In the genomic region with DNA sequence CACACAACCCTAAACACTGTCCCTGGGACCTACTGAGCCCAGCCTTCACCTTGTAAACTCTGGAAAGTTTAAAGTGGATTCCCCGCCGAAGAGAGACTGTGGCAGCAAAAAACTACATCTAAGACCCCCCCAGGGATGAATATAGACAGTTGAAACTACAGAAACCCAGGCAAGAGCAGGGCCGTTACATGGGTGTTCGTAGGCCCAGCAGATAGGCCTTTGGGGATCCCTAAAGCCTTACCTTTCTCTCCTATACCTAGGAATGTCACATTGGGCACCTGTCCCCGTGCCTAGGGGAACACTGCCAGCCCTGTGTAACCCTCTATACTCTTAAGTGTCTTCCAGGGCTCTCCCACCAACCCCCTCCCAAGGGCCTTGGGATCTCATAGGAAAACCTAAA, we compare ENCODE assay signal across 10 mouse cellular contexts.
A peak's percentile ranks its signal among the peaks of the same experiment; 100 is the strongest.
DNase-seq lines count a peak whose midpoint lies in the region; ATAC-seq and TF ChIP-seq lines count a peak whose summit lies in the region.
"Had no signal": no experiment of that assay in that cellular context is flagged by ENCODE, and none has a peak within 500 bp of the region (broad histone marks: within the 10 kb centered on the region; RNA-seq: fewer than 3 reads in every experiment).

No protein-coding gene starts in this region.

- H3K4me2 ChIP-seq in forebrain, embryonic 11.5 days (ENCODE audit: low read depth, low read length, severe bottlenecking), result no peak overlapping the region
- H3K4me2 ChIP-seq in hindbrain, embryonic 13.5 days, result no peak overlapping the region
- no peak overlapping the region for H3K4me2 ChIP-seq in neural tube, embryonic 15.5 days
- H3K4me2 ChIP-seq: neural tube, embryonic 12.5 days had no signal

- peaks cover 47% of the 10 kb centered on the region for H3K4me1 ChIP-seq in forebrain, embryonic 10.5 days
- H3K4me1 ChIP-seq in forebrain, embryonic 11.5 days (replicated peaks; ENCODE audit: control insufficient read depth, insufficient read depth, low read length), result peaks cover 9% of the 10 kb centered on the region; the same call in 1 of the 2 replicates
- H3K4me1 ChIP-seq in hindbrain, embryonic 13.5 days (replicated peaks), result peaks cover 36% of the 10 kb centered on the region
- H3K4me1 ChIP-seq in neural tube, embryonic 15.5 days, result peaks cover 31% of the 10 kb centered on the region

- H3K9ac ChIP-seq in forebrain, embryonic 11.5 days (ENCODE audit: low read length), result no peak overlapping the region
- H3K9ac ChIP-seq in hindbrain, embryonic 13.5 days, result no peak overlapping the region
- H3K9ac ChIP-seq in neural tube, embryonic 15.5 days (replicated peaks), result no peak overlapping the region
- H3K9ac ChIP-seq: neural tube, embryonic 12.5 days had no signal

- DNase-seq in forebrain, embryonic 10.5 days (ENCODE audit: extremely low spot score, low spot score), result no peak
- no peak for DNase-seq in forebrain, embryonic 11.5 days (ENCODE audit: low spot score)
- no peak for DNase-seq in layer of hippocampus, adult 2 months (ENCODE audit: low spot score in 2 of 2)
- no peak for DNase-seq in layer of hippocampus, postnatal 36 days
- no peak for DNase-seq in thymus, adult 18-20 months

- no peaks in the 10 kb centered on the region for H3K36me3 ChIP-seq in forebrain, embryonic 10.5 days (replicated peaks)
- H3K36me3 ChIP-seq in forebrain, embryonic 11.5 days (ENCODE audit: control insufficient read depth, insufficient read depth, low read length), result no peaks in the 10 kb centered on the region
- H3K36me3 ChIP-seq in hindbrain, embryonic 13.5 days, result no peaks in the 10 kb centered on the region
- no peaks in the 10 kb centered on the region for H3K36me3 ChIP-seq in neural tube, embryonic 15.5 days
- H3K36me3 ChIP-seq: neural tube, embryonic 12.5 days had no signal

- no peak overlapping the region for H3K4me3 ChIP-seq in forebrain, embryonic 10.5 days
- no peak overlapping the region for H3K4me3 ChIP-seq in forebrain, embryonic 11.5 days (ENCODE audit: low read depth, low read length)
- H3K4me3 ChIP-seq in layer of hippocampus, adult 2 months, result no peak overlapping the region
- H3K4me3 ChIP-seq in hindbrain, embryonic 13.5 days, result no peak overlapping the region
- no peak overlapping the region for H3K4me3 ChIP-seq in neural tube, embryonic 15.5 days (replicated peaks)
- H3K4me3 ChIP-seq: erythroblast, embryonic 14.5 days; neural tube, embryonic 12.5 days had no signal

- H3K9me3 ChIP-seq in forebrain, embryonic 10.5 days, result no peaks in the 10 kb centered on the region
- H3K9me3 ChIP-seq in forebrain, embryonic 11.5 days (ENCODE audit: control insufficient read depth, low read length), result no peaks in the 10 kb centered on the region
- no peaks in the 10 kb centered on the region for H3K9me3 ChIP-seq in hindbrain, embryonic 13.5 days
- no peaks in the 10 kb centered on the region for H3K9me3 ChIP-seq in neural tube, embryonic 15.5 days (replicated peaks)
- H3K9me3 ChIP-seq: neural tube, embryonic 12.5 days had no signal

- no peak for ATAC-seq in forebrain, embryonic 11.5 days (replicated peaks; ENCODE audit: low FRiP score)
- ATAC-seq in hindbrain, embryonic 13.5 days (ENCODE audit: low FRiP score), result no peak
- ATAC-seq in neural tube, embryonic 15.5 days (ENCODE audit: low FRiP score), result no peak
- ATAC-seq in activated CD4-positive, CD25-positive, alpha-beta regulatory T cell, adult 4 months, result no peak

- 92% methylated on average over 5 of the region's 5 CpGs for WGBS in forebrain, embryonic 10.5 days
- 95% methylated on average over 5 of the region's 5 CpGs for WGBS in forebrain, embryonic 11.5 days
- WGBS in hindbrain, embryonic 13.5 days, result 95% methylated on average over 5 of the region's 5 CpGs
- 88% methylated on average over 5 of the region's 5 CpGs for WGBS in neural tube, embryonic 15.5 days

- H3K27ac ChIP-seq in forebrain, embryonic 10.5 days, result peak overlapping the region; percentile 65; the same call in 1 of the 2 replicates
- H3K27ac ChIP-seq in forebrain, embryonic 11.5 days (ENCODE audit: low read depth, low read length), result no peak overlapping the region
- H3K27ac ChIP-seq in layer of hippocampus, adult 2 months, result peak overlapping the region; percentile 81
- peak overlapping the region; percentile 84 for H3K27ac ChIP-seq in hindbrain, embryonic 13.5 days
- H3K27ac ChIP-seq in neural tube, embryonic 15.5 days (replicated peaks), result peak overlapping the region; percentile 80

- no peak for TF ChIP-seq CTCF in layer of hippocampus, adult 2 months (conservative IDR thresholded peaks at IDR 0.05)

- H3K27me3 ChIP-seq in forebrain, embryonic 10.5 days (ENCODE audit: poor library complexity, severe bottlenecking), result no peaks in the 10 kb centered on the region
- H3K27me3 ChIP-seq in forebrain, embryonic 11.5 days (ENCODE audit: control insufficient read depth, insufficient read depth, low read length), result no peaks in the 10 kb centered on the region
- no peaks in the 10 kb centered on the region for H3K27me3 ChIP-seq in hindbrain, embryonic 13.5 days
- no peaks in the 10 kb centered on the region for H3K27me3 ChIP-seq in neural tube, embryonic 15.5 days (replicated peaks)
- H3K27me3 ChIP-seq: neural tube, embryonic 12.5 days had no signal
